Mouse (Mus musculus): ENCODE measurements around the gene Ppp1r9a.

DNA sequence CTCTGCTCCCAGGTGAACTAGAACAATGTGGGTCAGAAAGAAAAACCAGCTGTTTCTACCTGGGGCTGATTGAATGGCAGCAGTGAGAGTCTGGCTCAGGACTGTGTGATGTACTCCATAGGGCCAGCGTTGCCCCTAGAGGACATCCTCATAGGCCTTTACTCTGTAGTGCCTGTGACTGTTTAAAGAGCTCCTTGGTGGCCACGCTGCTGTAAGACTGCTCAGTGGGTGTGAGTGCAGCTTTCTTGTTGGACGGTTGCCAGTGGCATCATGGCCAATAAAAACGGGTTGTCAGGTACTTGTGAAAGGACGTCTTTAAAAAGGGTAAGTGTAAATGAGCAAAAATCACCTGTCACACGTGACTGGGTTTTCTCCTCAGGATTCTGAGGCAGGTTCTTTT lies 70.1 kb downstream of the Ppp1r9a start:
- TF ChIP-seq CTCF (conservative IDR thresholded peaks at IDR 0.05; ENCODE audit: low read length) (no peak), POU5F1 (IDR thresholded peaks at IDR 0.05; ENCODE audit: borderline replicate concordance, low read length) (no peak), NANOG (IDR thresholded peaks at IDR 0.05; ENCODE audit: borderline replicate concordance, low read length) (no peak)

Measured in E14TG2a.4 (cell line).